Mouse (Mus musculus): ENCODE results near the gene Wtip. TPM values are rescaled to one million over a fixed set of nuclear protein-coding genes. Genes with fewer than 3 reads are reported as not detected.
A peak's percentile ranks its signal among the peaks of the same experiment; 100 is the strongest.
"Not testable (repeated sequence)": the region's sequence is repeated elsewhere in the genome, so short reads cannot be mapped to it uniquely, and the experiment has no call there.

The Wtip gene
- polyA plus RNA-seq, 1 experiment from 2014 or later: 6.8 TPM

GRCm38 (mm10) chr7:34116601-34117000 lies 16.5 kb downstream of the Wtip start:
- no peaks in the 10 kb centered on the region for H3K9me3 ChIP-seq (replicated peaks)
- H3K9ac ChIP-seq: no peak overlapping the region
- no peak overlapping the region for H3K27ac ChIP-seq (replicated peaks)
- peaks cover 70% of the 10 kb centered on the region for H3K36me3 ChIP-seq
- H3K4me3 ChIP-seq (replicated peaks): no peak overlapping the region
- WGBS: 74% methylated on average over 3 of the region's 3 CpGs
- no peaks in the 10 kb centered on the region for H3K27me3 ChIP-seq
- peaks cover 6% of the 10 kb centered on the region for H3K4me1 ChIP-seq
- H3K4me2 ChIP-seq (replicated peaks): no peak overlapping the region
- ATAC-seq (ENCODE audit: insufficient number of reproducible peaks, low FRiP score, low TSS enrichment, low read depth): no peak

GRCm38 (mm10) chr7:34109190-34109589 lies 23.9 kb downstream of the Wtip start:
- peaks cover 35% of the 10 kb centered on the region for H3K36me3 ChIP-seq
- WGBS: 58% methylated on average over 5 of the region's 5 CpGs
- H3K27ac ChIP-seq (replicated peaks): no peak overlapping the region
- H3K27me3 ChIP-seq: no peaks in the 10 kb centered on the region
- H3K9ac ChIP-seq: no peak overlapping the region
- no peaks in the 10 kb centered on the region for H3K9me3 ChIP-seq (replicated peaks)
- no peaks in the 10 kb centered on the region for H3K4me1 ChIP-seq
- no peak overlapping the region for H3K4me3 ChIP-seq (replicated peaks)
- peak; percentile 52; the same call in 1 of the 2 replicates for ATAC-seq (ENCODE audit: insufficient number of reproducible peaks, low FRiP score, low TSS enrichment, low read depth)
- H3K4me2 ChIP-seq (replicated peaks): no peak overlapping the region

DNA sequence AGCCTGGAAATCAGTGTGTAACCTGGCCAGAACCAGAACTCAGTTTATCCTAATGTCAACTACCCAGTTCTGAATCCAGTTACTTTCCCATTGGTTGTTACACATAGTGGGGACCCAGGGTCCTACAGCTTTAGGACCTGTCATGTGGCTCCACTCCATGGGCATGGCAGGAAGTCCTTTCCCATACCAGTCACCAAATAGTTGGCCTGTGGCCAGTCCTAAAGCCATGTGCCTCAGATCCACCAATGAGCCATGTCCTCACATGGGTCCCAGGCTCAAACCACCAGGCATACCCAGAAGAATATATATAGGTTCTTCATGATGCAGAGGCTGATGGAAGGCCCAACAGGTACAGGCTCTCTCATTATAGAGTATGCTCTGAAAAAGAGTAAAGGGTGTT lies 31.8 kb downstream of the Wtip start:
- no peak for ATAC-seq (ENCODE audit: insufficient number of reproducible peaks, low FRiP score, low TSS enrichment, low read depth)
- Histone ChIP-seq H3K9ac (no peak overlapping the region), H3K27me3 (no peaks in the 10 kb centered on the region), H3K4me3 (replicated peaks) (no peak overlapping the region), H3K9me3 (replicated peaks) (no peaks in the 10 kb centered on the region), H3K36me3 (no peaks in the 10 kb centered on the region), H3K4me1 (no peaks in the 10 kb centered on the region), H3K4me2 (replicated peaks) (no peak overlapping the region), H3K27ac (replicated peaks) (no peak overlapping the region)

DNA sequence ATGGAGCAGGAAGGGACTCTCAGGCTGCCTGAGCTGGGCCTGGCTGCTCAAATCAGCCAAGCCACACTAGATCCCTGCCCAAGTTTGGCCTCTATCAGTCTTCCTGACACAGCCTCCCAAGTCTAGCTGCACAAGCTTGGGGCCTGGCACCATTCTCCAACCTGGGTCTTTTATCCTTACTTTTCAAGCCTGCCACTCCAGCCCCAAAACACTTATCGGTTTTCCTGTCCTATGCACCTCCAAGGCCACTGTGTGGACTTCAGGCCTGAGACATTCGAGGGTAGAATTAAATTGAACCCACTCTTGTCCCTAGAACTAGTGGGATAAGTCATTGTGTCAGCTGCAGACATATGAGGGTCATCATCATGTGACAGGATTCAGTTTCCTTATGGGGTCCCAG lies 33.1 kb downstream of the Wtip start:
- Histone ChIP-seq H3K27ac (replicated peaks) (no peak overlapping the region), H3K9me3 (replicated peaks) (no peaks in the 10 kb centered on the region; the same call in 1 of the 2 replicates), H3K9ac (no peak overlapping the region), H3K36me3 (no peaks in the 10 kb centered on the region), H3K4me2 (replicated peaks) (no peak overlapping the region), H3K4me3 (replicated peaks) (no peak overlapping the region), H3K4me1 (no peaks in the 10 kb centered on the region), H3K27me3 (no peaks in the 10 kb centered on the region)
- 73% methylated on average over 2 of the region's 2 CpGs for WGBS
- ATAC-seq (ENCODE audit: insufficient number of reproducible peaks, low FRiP score, low TSS enrichment, low read depth): no peak

DNA sequence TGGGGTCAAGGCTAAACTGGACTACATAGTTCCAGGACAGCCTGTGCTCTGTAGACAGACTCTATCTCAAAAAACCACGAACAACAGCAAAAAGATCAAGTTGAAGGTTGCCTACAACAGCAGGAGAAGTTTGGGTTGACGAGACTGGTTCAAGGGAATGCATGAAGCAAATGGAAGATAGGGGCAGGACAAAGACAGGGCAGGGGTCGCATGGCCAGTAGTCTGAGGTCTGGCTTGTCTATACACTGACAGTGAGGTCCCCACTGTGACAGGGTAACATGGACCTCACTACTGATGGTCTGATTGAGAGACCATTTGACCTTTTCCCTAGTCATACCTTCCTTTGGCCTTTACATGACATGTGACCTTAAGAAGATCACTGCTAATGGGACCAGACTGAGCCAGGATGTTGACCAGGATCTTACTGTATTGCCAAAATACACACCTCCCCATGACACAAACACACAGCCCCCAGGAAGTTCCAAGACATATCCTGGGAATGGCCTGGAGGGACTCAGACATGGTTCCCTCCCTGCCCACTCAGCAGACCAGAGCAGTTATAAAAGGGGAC lies 38.1 kb downstream of the Wtip start, which contains the start of gene Scgb1b30:
TSS of gene Scgb1b30 (plus strand) at position 521 of the 571 bp plus-strand sequence.
- no peaks in the 10 kb centered on the region for H3K27me3 ChIP-seq
- 71% methylated on average over 3 of the region's 3 CpGs for WGBS
- no peaks in the 10 kb centered on the region for H3K4me1 ChIP-seq
- H3K9ac ChIP-seq: no peak within 1 kb of the TSS
- H3K4me2 ChIP-seq (replicated peaks): no peak within 1 kb of the TSS
- no peak within 1 kb of the TSS for H3K4me3 ChIP-seq (replicated peaks)
- ATAC-seq (ENCODE audit: insufficient number of reproducible peaks, low FRiP score, low TSS enrichment, low read depth): no peak
- H3K27ac ChIP-seq (replicated peaks): no peak within 1 kb of the TSS
- no peaks in the 10 kb centered on the region for H3K36me3 ChIP-seq
- no peaks in the 10 kb centered on the region; the same call in 1 of the 2 replicates for H3K9me3 ChIP-seq (replicated peaks)

DNA sequence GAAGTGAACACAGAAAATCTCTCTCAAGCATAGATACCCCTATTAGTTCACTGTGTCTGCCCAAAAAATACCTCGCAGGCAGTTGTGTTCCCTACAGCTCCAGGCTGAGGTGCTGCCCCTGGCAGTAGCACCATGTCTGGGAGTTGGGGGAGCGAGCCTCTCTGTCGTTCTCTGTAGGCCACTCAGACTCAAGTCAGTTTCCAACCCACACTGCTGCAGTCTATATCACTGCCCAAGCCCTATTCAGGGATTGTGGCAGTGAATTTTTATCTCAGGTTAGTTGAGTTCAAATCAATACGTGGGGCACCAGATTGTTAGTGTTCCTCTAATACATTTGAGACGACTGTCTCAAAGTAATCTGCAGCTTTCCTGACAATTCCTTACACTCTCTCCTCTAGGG lies 64.9 kb downstream of the Wtip start:
- not testable (repeated sequence) for H3K9ac ChIP-seq; H3K4me1 ChIP-seq; H3K9me3 ChIP-seq (replicated peaks); H3K4me2 ChIP-seq (replicated peaks); H3K36me3 ChIP-seq; ATAC-seq (ENCODE audit: insufficient number of reproducible peaks, low FRiP score, low TSS enrichment, low read depth); H3K4me3 ChIP-seq (replicated peaks); H3K27me3 ChIP-seq; H3K27ac ChIP-seq (replicated peaks)
- WGBS: 74% methylated on average over 5 of the region's 5 CpGs

Other genes with a start within 250 kb of the Wtip start
- not detected in 2 replicates for gene Scgb2b26, start 188.2 kb downstream of the Wtip start, polyA plus RNA-seq (2015; fragmentation: Nextera tagmentation; extraction: Ambion mirVana)
- not detected in 2 replicates for gene Scgb2b27, start 119.3 kb downstream of the Wtip start, polyA plus RNA-seq (2015; fragmentation: Nextera tagmentation; extraction: Ambion mirVana)
- gene Scgb1b27, start 111.8 kb downstream of the Wtip start, polyA plus RNA-seq (2015; fragmentation: Nextera tagmentation; extraction: Ambion mirVana): not detected in 2 replicates
- not detected in 2 replicates for gene Scgb1b30, start 37.8 kb downstream of the Wtip start, polyA plus RNA-seq (2015; fragmentation: Nextera tagmentation; extraction: Ambion mirVana)
- gene Uba2, start 36.3 kb upstream of the Wtip start, polyA plus RNA-seq (2015; fragmentation: Nextera tagmentation; extraction: Ambion mirVana): 187 and 188 TPM in 2 replicates
- gene Pdcd2l, start 63.4 kb upstream of the Wtip start, polyA plus RNA-seq (2015; fragmentation: Nextera tagmentation; extraction: Ambion mirVana): 56.9 and 60.8 TPM in 2 replicates
- 277 and 278 TPM in 2 replicates for gene Gpi1, start 97.1 kb upstream of the Wtip start, polyA plus RNA-seq (2015; fragmentation: Nextera tagmentation; extraction: Ambion mirVana)
- 0.46 TPM in 1 of 2 replicates, not detected in the other for gene Gm6096, start 117.8 kb upstream of the Wtip start, polyA plus RNA-seq (2015; fragmentation: Nextera tagmentation; extraction: Ambion mirVana)
- gene 4931406P16Rik, start 180.3 kb upstream of the Wtip start, polyA plus RNA-seq (2015; fragmentation: Nextera tagmentation; extraction: Ambion mirVana): 25.8 and 26.8 TPM in 2 replicates

Data from embryonic facial prominence, embryonic 15.5 days (tissue).